Mouse (Mus musculus) kidney, embryonic 16.5 days (tissue): ENCODE measurements around the gene Hlf. TPM values are rescaled to one million over a fixed set of nuclear protein-coding genes. Genes with fewer than 3 reads are reported as not detected.

ENCODE experiments used
- ATAC-seq: fragments of 200-750 bp; cut with Nextera tagmentation; 2 replicates; pipeline ENCODE4 v1.8.0; 2017; ENCODE audit warnings: moderate TSS enrichment; ENCODE audit not compliant: low FRiP score, low TSS enrichment
- H3K27ac ChIP-seq: fragments of 300-500 bp; sonication (generic); 2 replicates; pipeline ENCODE4 v1.5.1; 2014; ENCODE audit warnings: low read length
- H3K27me3 ChIP-seq: fragments of 300-500 bp; sonication (generic); 2 replicates; pipeline ENCODE4 v1.6.1; 2014; ENCODE audit warnings: low read length, control low read depth, mixed read lengths; ENCODE audit not compliant: insufficient read depth
- H3K36me3 ChIP-seq: fragments of 300-500 bp; sonication (generic); 2 replicates; pipeline ENCODE4 v1.6.1; 2014; ENCODE audit warnings: low read length, control low read depth, mixed read lengths; ENCODE audit not compliant: insufficient read depth
- H3K4me1 ChIP-seq: fragments of 300-500 bp; sonication (generic); 2 replicates; pipeline ENCODE4 v1.6.1; 2014; ENCODE audit warnings: low read length, control low read depth, mixed read lengths; ENCODE audit not compliant: insufficient read depth
- H3K4me2 ChIP-seq: fragments of 300-500 bp; sonication (generic); replicated peaks from 2 replicates; pipeline ENCODE4 v1.6.1; 2014; ENCODE audit warnings: low read depth, low read length
- H3K4me3 ChIP-seq: fragments of 300-500 bp; sonication (generic); 2 replicates; pipeline ENCODE4 v1.5.1; 2014; ENCODE audit warnings: mild to moderate bottlenecking, low read length
- H3K9ac ChIP-seq: fragments of 300-500 bp; sonication (generic); replicated peaks from 2 replicates; pipeline ENCODE4 v1.6.1; 2014; ENCODE audit warnings: low read length
- H3K9me3 ChIP-seq: fragments of 300-500 bp; sonication (generic); 2 replicates; pipeline ENCODE4 v1.6.1; 2016; ENCODE audit warnings: low read length, control low read depth
- WGBS: fragments of 180-500 bp; shearing (Covaris S2); extraction: QIAGEN DNeasy Blood & Tissue Kit; methylation state at CpG from one replicate; pipeline ENCODE4 v1.1.7; 2014; 5-methylcytosine and 5-hydroxymethylcytosine counted together
- polyA plus RNA-seq: library from polyadenylated mRNA; unstranded; fragments of >200 nt; fragmentation: Nextera tagmentation; extraction: Ambion mirVana; gene quantifications from 2 replicates; pipeline ENCODE4 v1.2.1, GENCODE M21; 2015

The Hlf gene
- polyA plus RNA-seq, 1 experiment from 2014 or later: 2.3 TPM

- Histone ChIP-seq H3K9ac (no peak overlapping the region), H3K36me3 (no peaks in the 10 kb centered on the region), H3K27ac (no peak overlapping the region), H3K4me1 (no peaks in the 10 kb centered on the region), H3K4me2 (no peak overlapping the region), H3K9me3 (no peaks in the 10 kb centered on the region), H3K4me3 (no peak overlapping the region), H3K27me3 (no peaks in the 10 kb centered on the region)
- 68% methylated on average over 13 of the region's 13 CpGs for WGBS
- no peak for ATAC-seq
These were observed 42.8 kb downstream of the Hlf start for GRCm38 (mm10) chr11:90347667-90348459.

- ATAC-seq: no peak
- H3K4me3 ChIP-seq: no peak overlapping the region
- no peak overlapping the region for H3K9ac ChIP-seq
- H3K9me3 ChIP-seq: no peaks in the 10 kb centered on the region
- H3K36me3 ChIP-seq: no peaks in the 10 kb centered on the region
- no peak overlapping the region for H3K27ac ChIP-seq
- H3K4me2 ChIP-seq: no peak overlapping the region
- H3K4me1 ChIP-seq: no peaks in the 10 kb centered on the region
- 88% methylated on average over 11 of the region's 11 CpGs for WGBS
- no peaks in the 10 kb centered on the region for H3K27me3 ChIP-seq
These were observed 44.9 kb downstream of the Hlf start for GRCm38 (mm10) chr11:90345746-90346145.

- Histone ChIP-seq H3K9me3 (no peaks in the 10 kb centered on the region), H3K36me3 (no peaks in the 10 kb centered on the region), H3K4me2 (no peak overlapping the region), H3K4me1 (no peaks in the 10 kb centered on the region), H3K4me3 (no peak overlapping the region), H3K27ac (no peak overlapping the region), H3K27me3 (no peaks in the 10 kb centered on the region), H3K9ac (no peak overlapping the region)
- 84% methylated on average over 5 of the region's 5 CpGs for WGBS
- ATAC-seq: no peak
These were observed 47.8 kb downstream of the Hlf start for GRCm38 (mm10) chr11:90342858-90343257.

- H3K27me3 ChIP-seq: no peaks in the 10 kb centered on the region
- H3K9me3 ChIP-seq: no peaks in the 10 kb centered on the region
- WGBS: 81% methylated on average over 5 of the region's 5 CpGs
- ATAC-seq: no peak; the same call in 1 of the 2 replicates
- H3K4me1 ChIP-seq: no peaks in the 10 kb centered on the region
- no peak overlapping the region for H3K4me3 ChIP-seq
- no peaks in the 10 kb centered on the region for H3K36me3 ChIP-seq
- H3K27ac ChIP-seq: no peak overlapping the region
- H3K4me2 ChIP-seq: no peak overlapping the region
- no peak overlapping the region for H3K9ac ChIP-seq
These were observed 48.4 kb downstream of the Hlf start for GRCm38 (mm10) chr11:90342267-90342666.

GRCm38 (mm10) chr11:90340836-90341235 is 49.9 kb downstream of the Hlf start:
- H3K4me3 ChIP-seq: no peak overlapping the region
- no peaks in the 10 kb centered on the region for H3K27me3 ChIP-seq
- WGBS: 93% methylated on average over 13 of the region's 13 CpGs
- H3K4me1 ChIP-seq: no peaks in the 10 kb centered on the region
- H3K4me2 ChIP-seq: no peak overlapping the region
- ATAC-seq: no peak
- H3K36me3 ChIP-seq: no peaks in the 10 kb centered on the region
- H3K9me3 ChIP-seq: no peaks in the 10 kb centered on the region
- no peak overlapping the region for H3K27ac ChIP-seq
- no peak overlapping the region for H3K9ac ChIP-seq

- H3K27ac ChIP-seq: no peak overlapping the region
- H3K9ac ChIP-seq: no peak overlapping the region
- no peaks in the 10 kb centered on the region for H3K9me3 ChIP-seq
- no peak overlapping the region for H3K4me2 ChIP-seq
- WGBS: 46% methylated on average over 1 of the region's 1 CpGs
- no peaks in the 10 kb centered on the region for H3K36me3 ChIP-seq
- ATAC-seq: no peak
- H3K4me3 ChIP-seq: no peak overlapping the region
- H3K27me3 ChIP-seq: no peaks in the 10 kb centered on the region
- H3K4me1 ChIP-seq: no peaks in the 10 kb centered on the region
These were observed 55.9 kb downstream of the Hlf start for GRCm38 (mm10) chr11:90334816-90335215.

GRCm38 (mm10) chr11:90332737-90333136 is 58.0 kb downstream of the Hlf start:
- ATAC-seq: no peak
- no peak overlapping the region for H3K4me2 ChIP-seq
- no peaks in the 10 kb centered on the region for H3K36me3 ChIP-seq
- no peaks in the 10 kb centered on the region for H3K27me3 ChIP-seq
- H3K4me1 ChIP-seq: no peaks in the 10 kb centered on the region
- WGBS: 82% methylated on average over 4 of the region's 4 CpGs
- no peaks in the 10 kb centered on the region for H3K9me3 ChIP-seq
- H3K4me3 ChIP-seq: no peak overlapping the region
- no peak overlapping the region for H3K27ac ChIP-seq
- no peak overlapping the region for H3K9ac ChIP-seq

- H3K4me2 ChIP-seq: no peak overlapping the region
- no peaks in the 10 kb centered on the region for H3K36me3 ChIP-seq
- H3K27me3 ChIP-seq: no peaks in the 10 kb centered on the region
- H3K27ac ChIP-seq: no peak overlapping the region
- H3K9ac ChIP-seq: no peak overlapping the region
- H3K9me3 ChIP-seq: no peaks in the 10 kb centered on the region
- H3K4me3 ChIP-seq: no peak overlapping the region
- 85% methylated on average over 9 of the region's 9 CpGs for WGBS
- H3K4me1 ChIP-seq: no peaks in the 10 kb centered on the region
- no peak for ATAC-seq
These were observed 60.4 kb downstream of the Hlf start for GRCm38 (mm10) chr11:90330202-90330694.

- Histone ChIP-seq H3K36me3 (no peaks in the 10 kb centered on the region), H3K27me3 (no peaks in the 10 kb centered on the region), H3K9me3 (no peaks in the 10 kb centered on the region), H3K4me3 (no peak overlapping the region), H3K4me2 (no peak overlapping the region), H3K27ac (no peak overlapping the region), H3K9ac (no peak overlapping the region), H3K4me1 (no peaks in the 10 kb centered on the region)
- ATAC-seq: no peak
- 68% methylated on average over 1 of the region's 1 CpGs for WGBS
These were observed 63.9 kb downstream of the Hlf start for GRCm38 (mm10) chr11:90326836-90327235.

GRCm38 (mm10) chr11:90326146-90326545 is 64.5 kb downstream of the Hlf start:
- Histone ChIP-seq H3K27me3 (no peaks in the 10 kb centered on the region), H3K36me3 (no peaks in the 10 kb centered on the region)
- WGBS: 89% methylated on average over 5 of the region's 5 CpGs

More at GRCm38 (mm10) chr11:90326146-90326545, 64.5 kb downstream of the Hlf start:
- 0 out of 2 replicates have a peak, but pooled peaks cover 3% of the 10 kb centered on the region for H3K4me1 ChIP-seq
- H3K9me3 ChIP-seq: no peaks in the 10 kb centered on the region
- no peak overlapping the region for H3K9ac ChIP-seq
- no peak overlapping the region for H3K27ac ChIP-seq
- no peak for ATAC-seq
- H3K4me3 ChIP-seq: no peak overlapping the region
- H3K4me2 ChIP-seq: no peak overlapping the region
